Comparison of ENCODE assay signal across 7 mouse cellular contexts in the genomic region with DNA sequence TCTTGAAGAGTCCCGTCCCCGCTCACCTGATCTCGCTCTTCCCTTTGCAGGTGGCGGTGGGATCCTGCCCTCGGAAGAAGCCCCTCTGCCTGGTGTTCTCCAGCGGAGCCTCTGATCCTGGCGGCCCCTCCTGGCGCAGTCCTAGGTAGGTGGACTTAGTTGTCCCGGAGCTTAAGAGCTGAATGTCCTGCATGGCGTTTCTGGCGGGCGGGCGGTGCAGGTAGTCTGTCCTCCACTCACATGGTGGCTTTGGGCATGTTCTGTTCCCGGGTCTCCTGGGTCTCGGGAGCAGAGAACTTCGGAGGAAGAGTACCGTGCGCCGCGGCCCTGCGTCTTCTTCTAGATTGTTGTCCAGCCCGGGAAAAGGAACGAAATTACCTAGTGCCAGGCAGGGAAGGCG. TPM values are rescaled to one million over a fixed set of nuclear protein-coding genes. Genes with fewer than 3 reads are reported as not detected.
DNase-seq lines count a peak whose midpoint lies in the region; ATAC-seq and TF ChIP-seq lines count a peak whose summit lies in the region.

No protein-coding gene starts in this region.

- H3K4me3 ChIP-seq in layer of hippocampus, adult 2 months, result peak overlapping the region; percentile 91
- peak overlapping the region; percentile 73 for H3K4me3 ChIP-seq in forebrain, embryonic 13.5 days
- H3K4me3 ChIP-seq in limb, embryonic 12.5 days (replicated peaks), result peak overlapping the region; percentile 76
- H3K4me3 ChIP-seq in midbrain, postnatal 0 days (ENCODE audit: low read depth, low read length), result peak overlapping the region; percentile 76

- H3K9ac ChIP-seq in forebrain, embryonic 13.5 days, result peak overlapping the region; percentile 85
- peak overlapping the region; percentile 74 for H3K9ac ChIP-seq in limb, embryonic 12.5 days (replicated peaks)
- peak overlapping the region; percentile 88 for H3K9ac ChIP-seq in midbrain, postnatal 0 days (replicated peaks; ENCODE audit: low read length, poor library complexity, severe bottlenecking)

- peak overlapping the region; percentile 94 for H3K27ac ChIP-seq in layer of hippocampus, adult 2 months
- H3K27ac ChIP-seq in forebrain, embryonic 13.5 days, result peak overlapping the region; percentile 94; the same call in 1 of the 2 replicates
- peak overlapping the region; percentile 71 for H3K27ac ChIP-seq in limb, embryonic 12.5 days
- H3K27ac ChIP-seq in midbrain, postnatal 0 days (ENCODE audit: low read depth, low read length), result peak overlapping the region; percentile 96

- peaks cover 24% of the 10 kb centered on the region for H3K4me1 ChIP-seq in forebrain, embryonic 13.5 days
- H3K4me1 ChIP-seq in limb, embryonic 12.5 days (replicated peaks), result peaks cover 20% of the 10 kb centered on the region
- H3K4me1 ChIP-seq in midbrain, postnatal 0 days (ENCODE audit: insufficient read depth, low read length), result peaks cover 7% of the 10 kb centered on the region

- H3K36me3 ChIP-seq in forebrain, embryonic 13.5 days (ENCODE audit: poor library complexity, severe bottlenecking), result peaks cover 17% of the 10 kb centered on the region
- peaks cover 32% of the 10 kb centered on the region for H3K36me3 ChIP-seq in limb, embryonic 12.5 days
- H3K36me3 ChIP-seq in midbrain, postnatal 0 days (ENCODE audit: insufficient read depth, low read length), result peaks cover 9% of the 10 kb centered on the region

- H3K4me2 ChIP-seq in forebrain, embryonic 13.5 days, result peak overlapping the region; percentile 83
- peak overlapping the region; percentile 88 for H3K4me2 ChIP-seq in limb, embryonic 12.5 days
- H3K4me2 ChIP-seq in midbrain, postnatal 0 days (ENCODE audit: low read depth, low read length, poor library complexity, severe bottlenecking), result peak overlapping the region; percentile 83

- DNase-seq in layer of hippocampus, adult 2 months (ENCODE audit: low spot score in 2 of 2), result no peak
- no peak for DNase-seq in layer of hippocampus, adult 9-11 months
- DNase-seq in adrenal gland, postnatal 25 days, result peak; percentile 25
- DNase-seq in midbrain, postnatal 0 days (ENCODE audit: low spot score), result no peak
- DNase-seq in frontal cortex, postnatal 14 days (ENCODE audit: low spot score in 2 of 2), result no peak

- ATAC-seq in forebrain, embryonic 13.5 days, result no peak
- ATAC-seq in limb, embryonic 12.5 days (ENCODE audit: insufficient number of reproducible peaks, insufficient read depth, low FRiP score, low TSS enrichment, low read depth), result no peak
- no peak; the same call in 1 of the 2 replicates for ATAC-seq in midbrain, postnatal 0 days (ENCODE audit: low FRiP score)

- under 1% methylated on average over 24 of the region's 24 CpGs for WGBS in forebrain, embryonic 13.5 days
- under 1% methylated on average over 24 of the region's 24 CpGs for WGBS in limb, embryonic 12.5 days
- WGBS in midbrain, postnatal 0 days, result under 1% methylated on average over 24 of the region's 24 CpGs

- no peaks in the 10 kb centered on the region for H3K27me3 ChIP-seq in forebrain, embryonic 13.5 days
- no peaks in the 10 kb centered on the region for H3K27me3 ChIP-seq in limb, embryonic 12.5 days
- H3K27me3 ChIP-seq in midbrain, postnatal 0 days (ENCODE audit: insufficient read depth, low read length), result no peaks in the 10 kb centered on the region

- H3K9me3 ChIP-seq in forebrain, embryonic 13.5 days (replicated peaks), result no peaks in the 10 kb centered on the region
- no peaks in the 10 kb centered on the region for H3K9me3 ChIP-seq in limb, embryonic 12.5 days
- H3K9me3 ChIP-seq in midbrain, postnatal 0 days (ENCODE audit: low read length), result no peaks in the 10 kb centered on the region

- no peak for TF ChIP-seq CTCF in layer of hippocampus, adult 2 months (conservative IDR thresholded peaks at IDR 0.05)
- TF ChIP-seq CTCF in midbrain, postnatal 0 days (IDR thresholded peaks at IDR 0.05), result no peak

RNA-seq across cellular contexts. Expression of a gene that starts 0.3 kb away (rescaled TPM):
- 10 to 100 TPM in 1 of 2 experiments, 1 to 10 TPM in 1; 7.0 to 11.4 TPM for total RNA-seq in layer of hippocampus, adult 2 months (2021)
- 7.1 and 8.6 TPM in 2 replicates for total RNA-seq in adrenal gland, postnatal 25 days (2021)
- 3.6 TPM in 2 replicates for polyA plus RNA-seq in forebrain, embryonic 13.5 days (2015; fragmentation: Nextera tagmentation; extraction: Ambion mirVana)
- polyA plus RNA-seq in limb, embryonic 12.5 days (2016; fragmentation: Nextera tagmentation; extraction: Ambion mirVana), result 4.2 and 5.1 TPM in 2 replicates
- total RNA-seq in midbrain, postnatal 0 days (2014; rRNA removed), result 7.1 and 7.9 TPM in 2 replicates
- polyA plus RNA-seq in midbrain, postnatal 0 days (2015; fragmentation: Nextera tagmentation; extraction: Ambion mirVana), result 3.0 and 3.8 TPM in 2 replicates

RNA-seq across cellular contexts. Expression of a gene that starts 0.5 kb away (rescaled TPM):
- 1 to 10 TPM; 5.8 to 6.0 TPM for total RNA-seq in layer of hippocampus, adult 2 months (2021)
- 4.0 and 9.4 TPM in 2 replicates for total RNA-seq in adrenal gland, postnatal 25 days (2021)
- 14.5 and 14.8 TPM in 2 replicates for polyA plus RNA-seq in forebrain, embryonic 13.5 days (2015; fragmentation: Nextera tagmentation; extraction: Ambion mirVana)
- polyA plus RNA-seq in limb, embryonic 12.5 days (2016; fragmentation: Nextera tagmentation; extraction: Ambion mirVana), result 18.4 and 19.4 TPM in 2 replicates
- 9.1 and 12.4 TPM in 2 replicates for total RNA-seq in midbrain, postnatal 0 days (2014; rRNA removed)
- 20.5 and 21.0 TPM in 2 replicates for polyA plus RNA-seq in midbrain, postnatal 0 days (2015; fragmentation: Nextera tagmentation; extraction: Ambion mirVana)
